Mouse (Mus musculus) right cerebral cortex, postnatal 10 days (tissue): ENCODE results near the gene Satb1.
A peak's percentile ranks its signal among the peaks of the same experiment; 100 is the strongest.

ENCODE experiments used
- DNase-seq, 2 experiments: peaks; one replicate each; pipeline ENCODE4 v3.0.0; 2021; ENCODE audit warnings: low spot score in 2 of 2

Satb1 gene

GRCm38 (mm10) chr17:51775070-51775881 is 57.8 kb downstream of the Satb1 start:
- DNase-seq = no peak

GRCm38 (mm10) chr17:51763600-51763999 is 69.5 kb downstream of the Satb1 start:
- DNase-seq = no peak

GRCm38 (mm10) chr17:51762503-51762902 is 70.6 kb downstream of the Satb1 start:
- DNase-seq = no peak

- DNase-seq = no peak
Observed at GRCm38 (mm10) chr17:51760997-51761655, 72.0 kb downstream of the Satb1 start.

- DNase-seq = no peak
Observed at GRCm38 (mm10) chr17:51760251-51760887, 72.7 kb downstream of the Satb1 start.

GRCm38 (mm10) chr17:51759509-51759908 is 73.6 kb downstream of the Satb1 start:
- DNase-seq = no peak

- no peak for DNase-seq
Observed at GRCm38 (mm10) chr17:51752142-51752541, 80.9 kb downstream of the Satb1 start.

GRCm38 (mm10) chr17:51747204-51747603 is 85.9 kb downstream of the Satb1 start:
- no peak for DNase-seq

GRCm38 (mm10) chr17:51742502-51742901 is 90.6 kb downstream of the Satb1 start:
- DNase-seq = peak in 1 of 2 experiments; percentile 38

- DNase-seq = no peak
Observed at GRCm38 (mm10) chr17:51741126-51741525, 92.0 kb downstream of the Satb1 start.

- peak in 1 of 2 experiments; percentile 30 for DNase-seq
Observed at GRCm38 (mm10) chr17:51740246-51740645, 92.8 kb downstream of the Satb1 start.

- DNase-seq = no peak
Observed at GRCm38 (mm10) chr17:51724486-51724885, 108.6 kb downstream of the Satb1 start.

GRCm38 (mm10) chr17:51695711-51696110 is 137.4 kb downstream of the Satb1 start:
- no peak for DNase-seq

GRCm38 (mm10) chr17:51695271-51695670 is 137.8 kb downstream of the Satb1 start:
- no peak for DNase-seq

- DNase-seq = no peak
Observed at GRCm38 (mm10) chr17:51690526-51690925, 142.6 kb downstream of the Satb1 start.

- no peak for DNase-seq
Observed at GRCm38 (mm10) chr17:51687226-51687625, 145.9 kb downstream of the Satb1 start.
